Mouse (Mus musculus): ENCODE results near the gene Cxcl3.

DNA sequence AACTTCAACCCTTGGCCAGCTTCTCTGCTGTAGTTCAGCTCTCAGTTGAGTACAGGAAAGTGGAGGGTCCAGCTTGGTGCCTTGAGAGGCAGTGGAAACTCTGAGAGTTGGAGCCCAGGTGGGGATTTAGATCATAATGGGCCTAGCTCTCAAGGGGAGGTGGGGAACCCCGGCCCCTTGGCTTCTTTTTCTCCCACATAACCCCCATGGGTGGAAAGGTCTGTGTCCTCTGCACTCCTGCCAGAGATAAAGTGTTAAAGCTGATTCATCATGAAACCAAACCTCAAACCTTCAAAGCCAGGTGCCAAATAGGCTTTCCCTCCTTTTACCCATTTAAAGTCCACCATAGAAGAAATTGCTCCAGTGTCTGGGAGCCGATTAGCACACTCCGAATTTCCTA, 24.1 kb upstream of the Cxcl3 start:
- TF ChIP-seq GATA1 (IDR thresholded peaks at IDR 0.05; ENCODE audit: low read length) (no peak), TAL1 (IDR thresholded peaks at IDR 0.05; ENCODE audit: low read length) (no peak)

All from erythroblast, embryonic 14.5 days (primary cell).